23 mouse cellular contexts compared by ENCODE assay signal in the genomic region with DNA sequence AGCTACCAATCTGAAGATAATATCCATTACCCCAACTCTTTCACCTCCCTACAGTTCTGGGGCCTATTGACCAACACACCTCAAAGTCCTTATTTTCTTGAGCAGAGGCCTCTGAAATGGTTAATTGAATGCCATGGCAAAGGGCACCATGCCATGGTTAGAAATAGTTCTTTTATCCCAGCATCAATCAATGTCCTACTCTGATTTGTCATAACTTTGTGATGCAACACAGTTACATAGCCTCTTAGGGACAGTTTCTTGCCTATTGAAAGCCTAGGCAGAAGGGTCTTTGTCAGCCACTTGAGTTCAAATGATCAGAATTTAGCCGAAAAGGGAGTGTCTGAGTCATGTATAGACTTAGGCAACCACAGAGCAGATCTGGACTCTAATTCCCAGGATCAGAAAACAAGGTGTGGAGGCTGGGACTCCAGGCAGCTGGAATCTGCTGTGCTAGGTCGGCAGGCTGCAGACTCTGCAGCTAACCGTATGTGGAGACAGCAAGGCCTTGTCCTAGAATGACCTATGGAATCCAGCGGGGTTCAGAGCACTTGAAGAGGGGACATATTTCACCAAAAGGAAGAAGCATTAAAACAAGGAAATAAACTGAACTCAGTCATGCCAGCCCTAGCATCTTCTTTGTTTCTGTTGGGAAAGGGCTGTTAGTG.
A peak's percentile ranks its signal among the peaks of the same experiment; 100 is the strongest.
DNase-seq lines count a peak whose midpoint lies in the region; ATAC-seq and TF ChIP-seq lines count a peak whose summit lies in the region.
"Had no signal": no experiment of that assay in that cellular context is flagged by ENCODE, and none has a peak within 500 bp of the region (broad histone marks: within the 10 kb centered on the region; RNA-seq: fewer than 3 reads in every experiment).

No protein-coding gene starts in this region.

- no peak for TF ChIP-seq CTCF in liver, postnatal 0 days (IDR thresholded peaks at IDR 0.05; ENCODE audit: low read depth)

- TF ChIP-seq EP300 in liver, postnatal 0 days (IDR thresholded peaks at IDR 0.05; ENCODE audit: low read depth): peak; percentile 45; the same call in 1 of the 2 replicates

- no peaks in the 10 kb centered on the region for H3K27me3 ChIP-seq in liver, postnatal 0 days (ENCODE audit: insufficient read depth, low read length)
- no peaks in the 10 kb centered on the region for H3K27me3 ChIP-seq in liver, embryonic 12.5 days (replicated peaks)
- H3K27me3 ChIP-seq: heart, embryonic 15.5 days had no signal

- H3K4me1 ChIP-seq in liver, postnatal 0 days (ENCODE audit: insufficient read depth): peaks cover 3% of the 10 kb centered on the region; the same call in 1 of the 2 replicates
- no peaks in the 10 kb centered on the region for H3K4me1 ChIP-seq in liver, embryonic 12.5 days

- H3K4me3 ChIP-seq in liver, postnatal 0 days (ENCODE audit: low read depth, low read length): no peak overlapping the region
- H3K4me3 ChIP-seq in liver, embryonic 12.5 days: no peak overlapping the region
- H3K4me3 ChIP-seq: embryonic facial prominence, embryonic 15.5 days; erythroblast, embryonic 14.5 days; forebrain, embryonic 10.5 days; heart, adult 2 months; heart, embryonic 15.5 days; hindbrain, embryonic 13.5 days had no signal

- no peaks in the 10 kb centered on the region for H3K9me3 ChIP-seq in liver, postnatal 0 days (ENCODE audit: low read length)
- H3K9me3 ChIP-seq in liver, embryonic 12.5 days (replicated peaks): no peaks in the 10 kb centered on the region
- H3K9me3 ChIP-seq: embryonic facial prominence, embryonic 15.5 days; forebrain, embryonic 10.5 days; heart, embryonic 15.5 days; hindbrain, embryonic 13.5 days had no signal

- no peak overlapping the region for H3K9ac ChIP-seq in liver, postnatal 0 days (replicated peaks)
- H3K9ac ChIP-seq in liver, embryonic 12.5 days: no peak overlapping the region
- H3K9ac ChIP-seq: embryonic facial prominence, embryonic 15.5 days; heart, embryonic 15.5 days; hindbrain, embryonic 13.5 days had no signal

- WGBS in liver, postnatal 0 days (ENCODE audit: insufficient replicate concordance): 67% methylated on average over 4 of the region's 4 CpGs
- 70% methylated on average over 4 of the region's 4 CpGs for WGBS in liver, embryonic 12.5 days (ENCODE audit: insufficient replicate concordance)

- H3K27ac ChIP-seq in liver, postnatal 0 days (ENCODE audit: low read depth): no peak overlapping the region
- no peak overlapping the region for H3K27ac ChIP-seq in liver, embryonic 12.5 days
- H3K27ac ChIP-seq: embryonic facial prominence, embryonic 15.5 days; forebrain, embryonic 10.5 days; heart, adult 2 months; heart, embryonic 15.5 days; hindbrain, embryonic 13.5 days; hindbrain, postnatal 0 days had no signal

- H3K36me3 ChIP-seq in liver, postnatal 0 days (replicated peaks; ENCODE audit: insufficient read depth, low read length): no peaks in the 10 kb centered on the region
- H3K36me3 ChIP-seq in liver, embryonic 12.5 days: no peaks in the 10 kb centered on the region
- H3K36me3 ChIP-seq: embryonic facial prominence, embryonic 15.5 days; forebrain, embryonic 10.5 days; G1E; heart, embryonic 15.5 days; hindbrain, embryonic 13.5 days had no signal

- H3K4me2 ChIP-seq in liver, postnatal 0 days (ENCODE audit: low read depth, low read length): no peak overlapping the region
- H3K4me2 ChIP-seq in liver, embryonic 12.5 days: no peak overlapping the region
- H3K4me2 ChIP-seq: embryonic facial prominence, embryonic 15.5 days; heart, embryonic 11.5 days; heart, embryonic 15.5 days; hindbrain, embryonic 13.5 days had no signal

- ATAC-seq in liver, postnatal 0 days: peak; percentile 36; the same call in 1 of the 2 replicates
- no peak for ATAC-seq in liver, embryonic 12.5 days
- ATAC-seq: forebrain, embryonic 14.5 days; hindbrain, postnatal 0 days had no signal

- no peak for DNase-seq in liver, postnatal 0 days
- DNase-seq in 3T3-L1 (ENCODE audit: low read depth, low spot score) (peak; percentile 38), adipocyte (ENCODE audit: low spot score) (peak; percentile 13)
- peak; percentile 45 for DNase-seq in naive thymus-derived CD4-positive, alpha-beta T cell, adult 2 months (ENCODE audit: low read depth)
- no peak for DNase-seq in cerebellum, adult 9-10 months
- DNase-seq in frontal cortex, postnatal 14 days (ENCODE audit: low spot score in 2 of 2): no peak
- DNase-seq: B cell, adult 2 months; cerebellum, adult 2 months; cerebellum, postnatal 14 days; embryo, embryonic 11 days; gastrocnemius, postnatal 10 days; heart, adult 2 months; heart, postnatal 14 days had no signal

Comparison
In these comparisons a context has a peak if more than half of its experiments do, and no peak if none do; other contexts are left out.
1. DNase-seq: peak in 3T3-L1 (single experiment), adipocyte (single experiment) and naive thymus-derived CD4-positive, alpha-beta T cell, adult 2 months (single experiment); none in liver, postnatal 0 days (single experiment), cerebellum, adult 9-10 months (single experiment) and frontal cortex, postnatal 14 days (0 of 2).